Mouse (Mus musculus): Measurements from ENCODE around the gene Tent4b.

Gene Tent4b

DNA sequence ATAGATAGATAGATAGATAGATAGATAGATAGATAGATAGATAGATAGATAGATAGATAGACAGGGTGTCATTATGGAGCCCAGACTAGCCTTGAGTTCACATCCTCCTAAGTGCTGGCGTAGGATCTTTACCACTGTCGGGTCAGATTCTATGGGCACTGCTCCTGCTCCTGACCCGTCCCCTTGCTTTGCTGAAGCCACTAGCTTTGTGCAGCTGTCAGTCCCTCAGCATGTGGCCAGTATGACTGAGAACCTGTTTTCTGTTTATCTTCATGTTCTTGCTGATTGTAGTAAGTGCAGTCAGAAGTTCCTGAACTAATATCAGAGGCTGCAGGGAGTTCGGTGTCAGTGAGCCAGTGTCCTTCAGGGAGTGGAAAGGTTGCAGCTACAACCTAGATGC lies 108.7 kb downstream of the Tent4b start:
- no peak for DNase-seq

Data from kidney, adult 9 months (tissue).